Mouse (Mus musculus) CD4-positive, CD25-positive, alpha-beta regulatory T cell, adult 4 months (primary cell): ENCODE results near the gene Tmem50b. TPM values are rescaled to one million over a fixed set of nuclear protein-coding genes. Genes with fewer than 3 reads are reported as not detected.

ENCODE experiments used
- ATAC-seq: one replicate; pipeline ENCODE4 v1.8.0; 2017
- polyA plus RNA-seq, 2 experiments: library from polyadenylated mRNA; unstranded; fragments of 100-300 nt; shearing (Covaris generic); gene quantifications; one replicate each; pipeline ENCODE4 v1.2.1; 2017

Gene Tmem50b
- polyA plus RNA-seq, 2 experiments from 2014 or later: 27.7 to 38.4 TPM

DNA sequence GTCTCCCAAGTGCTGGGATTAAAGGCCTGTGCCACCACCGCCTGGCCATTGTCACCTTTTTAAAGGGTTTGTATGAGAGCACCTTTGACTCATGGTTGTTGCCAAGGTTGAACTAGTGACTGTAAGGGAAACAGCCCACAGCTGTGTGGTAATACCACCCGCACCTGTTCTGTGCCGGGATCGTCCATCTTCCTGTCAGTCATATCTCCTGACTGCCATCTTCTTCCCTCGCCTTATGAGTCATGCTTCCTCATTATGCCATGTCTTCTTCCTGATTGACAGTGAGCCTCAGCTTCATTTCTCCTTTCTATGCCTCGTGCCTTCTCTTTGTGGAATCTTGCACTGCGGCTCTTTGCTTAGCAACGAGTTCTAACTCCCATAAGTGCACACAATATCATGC is 9.4 kb upstream of the Tmem50b start:
- ATAC-seq: no peak

DNA sequence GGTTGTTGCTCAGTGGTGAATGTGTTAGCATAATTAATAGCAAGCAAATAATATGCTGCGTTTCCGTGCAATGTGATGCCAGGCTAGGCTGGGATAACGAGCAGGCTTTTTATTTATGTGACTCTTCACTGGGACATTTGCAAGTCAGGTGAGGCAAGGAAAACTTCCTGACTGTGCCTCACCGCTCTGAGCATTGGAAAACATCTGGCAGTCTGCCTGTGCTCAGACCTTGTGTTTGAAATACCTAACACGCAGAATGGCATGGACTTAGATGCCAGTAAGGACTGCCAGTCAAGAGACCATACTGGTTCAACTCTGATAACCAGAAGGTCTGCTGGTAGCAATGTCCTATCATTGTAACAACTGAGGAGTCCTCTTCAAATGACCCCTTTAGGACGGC is 7.6 kb upstream of the Tmem50b start:
- ATAC-seq: no peak

DNA sequence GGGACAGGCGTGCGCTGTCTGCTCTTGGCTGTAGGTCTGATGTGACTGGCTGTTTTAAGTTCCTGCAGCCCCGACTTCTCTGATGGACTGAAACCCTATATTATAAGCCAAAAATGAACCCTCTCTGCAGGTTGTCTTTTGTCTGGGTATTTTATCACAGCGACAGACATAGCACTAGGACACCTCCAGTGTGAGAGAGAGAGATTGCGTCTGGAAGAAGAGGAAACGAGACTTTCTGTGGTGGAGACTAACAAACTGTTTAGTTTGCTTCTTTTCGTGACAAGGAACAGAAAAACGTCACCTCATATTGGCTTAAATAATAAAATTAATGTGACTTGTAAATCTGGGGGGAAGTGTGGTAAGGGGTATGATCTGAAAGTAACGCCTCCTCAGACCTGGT is 4.1 kb upstream of the Tmem50b start:
- no peak for ATAC-seq

DNA sequence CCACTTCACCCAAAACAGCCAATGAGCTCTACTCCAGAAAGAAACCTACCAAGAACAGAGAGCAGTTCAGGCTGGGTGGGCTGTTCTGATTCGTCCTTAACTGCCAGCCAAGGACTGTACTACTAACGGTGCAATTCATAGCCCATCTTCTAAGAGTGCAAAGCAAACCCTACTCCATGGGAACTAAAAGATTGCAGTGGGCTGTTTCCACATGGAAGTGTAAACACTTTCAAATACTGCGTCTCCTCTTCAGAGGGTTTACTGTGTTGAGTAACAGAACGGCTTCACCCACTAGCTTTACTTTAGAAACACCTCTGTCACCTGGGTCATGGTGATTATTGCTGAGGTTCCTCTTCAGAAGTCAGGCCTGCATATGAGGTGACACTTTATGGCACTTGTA is 3.5 kb upstream of the Tmem50b start:
- ATAC-seq: no peak

DNA sequence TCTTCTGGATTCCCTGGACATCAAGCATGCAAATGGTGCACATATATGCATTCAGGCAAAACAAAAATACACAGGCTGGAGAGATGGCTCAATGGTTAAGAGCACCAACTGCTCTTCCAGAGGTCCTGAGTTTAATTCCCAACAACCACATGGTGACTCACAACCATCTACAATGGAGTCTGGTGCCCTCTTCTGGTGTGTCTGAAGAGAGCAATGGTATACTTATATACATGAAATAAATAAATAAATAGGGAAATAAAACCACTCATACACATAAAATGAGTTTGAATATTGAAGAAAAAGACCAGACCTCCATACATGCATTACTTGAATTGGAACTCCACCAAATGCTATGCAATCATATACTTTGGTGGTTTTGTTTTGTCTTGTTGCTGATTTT is 1.6 kb upstream of the Tmem50b start:
- no peak for ATAC-seq

DNA sequence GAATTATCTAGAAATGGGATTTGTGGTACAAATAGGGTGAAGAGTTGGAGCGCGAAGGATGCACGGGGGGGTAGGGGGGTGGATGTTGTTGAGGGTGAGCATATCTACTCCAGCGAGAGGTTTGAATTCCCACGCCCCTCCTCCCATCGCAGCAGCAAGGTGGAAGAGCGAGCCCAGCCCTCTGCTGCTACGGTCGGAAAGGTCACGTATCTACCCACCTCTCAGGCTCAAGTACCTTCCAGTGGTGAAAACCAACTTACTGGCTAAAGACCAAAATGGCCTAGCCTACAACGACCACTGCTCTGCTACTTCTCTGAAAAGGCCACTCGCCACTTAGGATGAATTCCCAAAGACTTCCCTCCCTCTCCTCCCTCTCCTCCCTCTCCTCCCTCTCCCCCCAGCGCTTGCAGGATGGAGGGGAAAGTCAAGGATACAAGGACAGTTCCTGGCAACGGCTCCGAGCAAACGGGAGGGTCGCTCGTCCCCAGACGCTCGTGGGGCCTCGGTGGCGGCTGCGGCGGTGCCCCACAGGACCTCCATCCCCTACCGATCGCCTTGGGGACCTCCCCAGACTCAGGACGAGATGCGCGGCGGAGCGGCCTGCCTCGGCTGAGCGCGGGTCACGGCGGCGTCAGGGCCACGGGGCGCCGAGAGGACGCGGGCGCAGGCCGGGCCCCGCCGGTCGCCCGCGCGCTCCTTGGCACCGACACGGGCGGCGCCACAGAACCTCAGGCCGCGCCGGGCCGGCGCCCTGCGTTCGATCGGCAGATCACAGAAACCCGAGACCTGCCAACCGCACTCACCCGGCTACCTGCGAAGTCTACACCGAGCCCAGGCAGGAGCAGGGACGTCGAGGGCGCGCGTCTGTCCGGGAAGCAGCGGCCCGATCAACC is 575 bp downstream of the Tmem50b start:
- peak; percentile 15 for ATAC-seq

DNA sequence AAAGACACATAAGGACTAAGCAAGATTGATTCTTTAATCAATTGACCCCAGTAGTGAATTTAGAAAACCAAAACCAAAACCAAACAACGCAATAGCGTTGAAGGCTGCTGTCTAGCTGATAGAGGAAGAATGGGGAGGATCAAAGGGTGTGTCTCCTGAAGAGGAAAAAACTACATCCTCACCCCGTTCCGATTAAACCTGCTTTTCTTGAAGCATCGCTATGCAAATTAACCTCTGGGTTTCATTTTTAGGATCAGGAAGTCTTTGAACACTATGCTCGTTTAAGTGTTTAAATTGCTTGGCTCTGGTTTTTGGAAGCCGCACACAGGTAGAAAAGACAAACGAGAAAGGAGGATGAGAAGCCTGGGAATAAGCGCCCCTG is 1.2 kb downstream of the Tmem50b start:
- peak; percentile 60 for ATAC-seq

DNA sequence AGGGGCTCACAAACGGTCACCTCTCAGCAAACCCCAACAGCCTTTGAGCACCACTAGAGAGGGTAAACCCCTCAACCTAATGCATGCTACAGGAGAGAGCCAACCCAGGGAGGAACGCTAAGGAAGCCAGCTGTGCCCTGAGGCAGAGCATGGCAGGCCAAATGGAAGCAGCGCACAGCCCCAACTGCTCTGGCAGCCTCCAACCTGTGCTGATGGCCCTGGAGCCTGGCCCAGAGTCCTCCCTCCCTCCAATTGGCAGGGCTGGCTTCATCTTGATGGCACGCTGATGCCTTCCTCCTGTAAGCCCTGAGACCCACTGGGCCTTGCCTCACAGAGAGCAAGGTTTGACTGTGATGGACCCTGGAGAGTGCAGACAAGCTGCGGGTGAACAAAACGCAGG is 2.5 kb downstream of the Tmem50b start:
- ATAC-seq: no peak

DNA sequence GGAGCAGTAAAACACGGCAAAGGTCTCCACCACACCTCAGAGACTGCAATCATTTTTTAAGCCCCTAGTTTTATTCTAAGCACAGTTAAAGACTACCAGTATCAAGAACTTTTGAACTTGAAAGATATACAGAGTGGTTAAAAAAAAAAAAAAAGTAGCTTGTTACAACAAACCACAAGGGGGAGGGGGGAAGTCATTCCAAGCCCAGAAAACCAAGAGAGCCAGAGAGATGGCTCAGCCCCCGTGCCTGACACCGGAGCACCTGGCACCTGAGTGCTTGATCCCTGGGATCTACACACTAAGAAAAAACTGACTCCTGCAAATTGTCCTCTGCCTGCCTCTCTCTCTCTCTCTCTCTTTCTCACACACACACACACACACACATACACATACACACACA is 4.3 kb downstream of the Tmem50b start:
- no peak for ATAC-seq

DNA sequence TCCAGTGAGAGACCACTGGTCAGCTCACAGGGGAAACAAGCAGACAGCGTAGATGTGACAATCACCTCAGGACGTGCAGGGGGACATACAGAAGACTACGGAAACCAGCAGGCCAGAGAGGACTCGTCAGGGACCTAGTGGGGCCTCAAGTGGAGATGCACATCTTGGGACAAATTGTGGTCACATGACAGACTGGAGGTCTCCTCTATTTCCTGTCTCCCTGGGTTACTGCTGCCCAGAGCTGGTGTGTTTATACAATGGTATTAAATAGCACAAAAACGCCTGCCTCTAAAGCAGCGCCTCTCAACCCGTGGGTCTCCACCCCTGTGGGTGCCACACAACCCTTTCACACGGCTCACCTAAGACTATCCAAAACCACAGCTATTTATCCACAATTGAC is 5.4 kb downstream of the Tmem50b start:
- ATAC-seq: no peak

DNA sequence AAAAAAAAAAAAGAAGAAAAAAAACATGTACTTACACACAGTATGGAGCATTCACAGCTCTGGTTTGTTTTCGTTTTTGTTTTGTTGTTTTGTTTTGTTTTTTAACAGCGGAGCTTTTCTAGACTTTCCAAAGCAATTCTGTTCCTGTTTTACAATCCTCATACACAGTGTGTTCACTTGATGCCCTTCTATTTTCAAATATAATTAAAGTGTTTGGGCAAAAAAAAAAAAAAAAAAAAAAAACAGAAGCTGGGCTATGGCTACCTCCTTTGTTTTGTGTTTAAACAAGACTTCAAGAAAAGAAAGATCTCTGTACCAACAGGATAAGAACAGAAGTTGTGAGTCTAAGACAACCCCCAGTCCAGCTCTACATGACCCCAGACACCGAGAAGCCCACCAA is 8.9 kb downstream of the Tmem50b start:
- no peak for ATAC-seq

DNA sequence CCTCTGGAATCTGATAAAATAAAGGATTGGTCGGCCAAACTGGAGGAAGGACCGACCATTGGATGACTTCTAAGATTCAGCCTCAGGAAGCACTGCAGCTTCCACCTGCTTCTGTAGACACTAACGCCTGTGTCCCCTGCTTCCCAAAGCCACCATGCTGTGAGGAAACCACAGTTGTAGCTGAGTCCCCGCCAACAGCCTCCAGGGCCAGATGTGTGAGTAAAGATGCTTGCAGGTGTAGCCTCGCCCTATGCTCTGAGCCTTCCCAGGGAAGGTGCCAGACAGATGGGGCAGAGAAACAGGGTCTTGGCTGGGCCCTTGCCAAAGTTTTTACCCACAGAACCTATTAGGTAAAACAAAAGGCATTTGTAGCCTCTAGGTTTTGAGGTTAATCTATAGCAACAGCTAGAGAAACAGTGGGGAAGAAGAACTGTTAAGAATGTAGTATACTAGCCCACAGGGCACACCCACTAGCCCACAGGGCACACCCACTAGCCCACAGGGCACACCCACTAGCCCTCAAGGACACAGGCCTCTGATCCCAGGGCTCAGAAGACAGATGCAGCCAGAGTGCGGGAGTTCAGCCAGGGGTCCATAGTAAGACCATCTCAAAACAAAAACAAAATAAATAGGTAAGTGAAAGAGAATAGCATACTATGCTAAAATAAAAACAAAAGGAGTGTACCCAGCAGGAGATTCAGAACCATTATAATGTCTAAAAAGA is 9.7 kb downstream of the Tmem50b start:
- ATAC-seq: no peak

DNA sequence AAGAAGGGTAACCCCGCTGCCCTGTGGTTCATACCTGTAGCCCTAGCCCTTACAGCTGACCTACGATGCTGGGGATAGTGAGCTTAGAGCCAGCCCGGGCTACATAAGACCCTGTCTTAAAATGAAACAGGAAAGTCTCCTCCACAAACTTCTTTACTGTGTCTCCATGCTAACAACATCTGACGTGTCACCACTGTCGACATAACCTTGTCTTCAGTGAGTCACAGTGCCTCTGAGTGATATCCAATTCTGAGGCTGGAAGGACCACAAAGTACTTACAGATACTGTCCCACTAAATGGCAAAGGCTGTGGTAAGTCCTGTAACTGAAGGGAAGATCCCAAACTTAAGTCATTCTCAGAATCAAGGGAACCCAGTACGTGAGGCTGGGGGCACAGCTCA is 11.4 kb downstream of the Tmem50b start:
- no peak for ATAC-seq

DNA sequence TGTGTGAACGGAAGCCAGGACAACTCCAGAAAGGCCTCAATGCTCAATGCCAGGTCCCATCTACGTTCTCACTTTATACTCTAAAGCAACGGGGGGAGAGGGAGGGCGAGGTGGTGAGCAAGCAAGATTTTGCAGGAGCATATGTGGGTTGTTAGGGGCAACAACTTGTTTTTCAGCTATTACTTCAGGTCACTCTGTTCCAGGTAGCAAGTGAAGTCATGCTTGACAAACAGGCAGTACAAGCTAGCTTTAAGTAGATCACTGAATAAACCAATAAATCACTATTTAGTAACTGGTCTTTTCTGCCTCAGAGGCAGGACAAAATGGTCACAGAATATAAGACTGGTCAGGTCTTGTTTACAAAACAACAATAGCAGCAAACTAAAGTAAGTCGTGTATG is 12.0 kb downstream of the Tmem50b start:
- ATAC-seq: no peak

DNA sequence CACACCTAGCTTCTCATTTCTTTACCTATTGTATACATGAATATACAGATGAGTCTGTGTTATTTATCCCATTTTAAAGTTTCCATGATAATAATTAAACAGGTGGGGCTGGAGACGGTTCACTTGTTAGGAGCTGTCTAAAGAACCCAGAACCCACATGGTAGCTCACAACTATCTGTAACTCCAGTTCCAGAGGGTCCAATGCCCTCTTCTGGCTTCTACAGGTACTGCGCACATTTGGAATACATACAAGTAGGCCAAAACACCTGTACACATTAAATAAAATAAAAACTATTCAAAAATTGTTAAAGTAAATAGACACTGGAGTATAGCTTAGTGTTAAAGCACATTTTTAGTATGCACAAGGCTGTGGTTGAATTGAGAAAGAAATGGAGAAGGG is 15.3 kb downstream of the Tmem50b start:
- no peak for ATAC-seq

DNA sequence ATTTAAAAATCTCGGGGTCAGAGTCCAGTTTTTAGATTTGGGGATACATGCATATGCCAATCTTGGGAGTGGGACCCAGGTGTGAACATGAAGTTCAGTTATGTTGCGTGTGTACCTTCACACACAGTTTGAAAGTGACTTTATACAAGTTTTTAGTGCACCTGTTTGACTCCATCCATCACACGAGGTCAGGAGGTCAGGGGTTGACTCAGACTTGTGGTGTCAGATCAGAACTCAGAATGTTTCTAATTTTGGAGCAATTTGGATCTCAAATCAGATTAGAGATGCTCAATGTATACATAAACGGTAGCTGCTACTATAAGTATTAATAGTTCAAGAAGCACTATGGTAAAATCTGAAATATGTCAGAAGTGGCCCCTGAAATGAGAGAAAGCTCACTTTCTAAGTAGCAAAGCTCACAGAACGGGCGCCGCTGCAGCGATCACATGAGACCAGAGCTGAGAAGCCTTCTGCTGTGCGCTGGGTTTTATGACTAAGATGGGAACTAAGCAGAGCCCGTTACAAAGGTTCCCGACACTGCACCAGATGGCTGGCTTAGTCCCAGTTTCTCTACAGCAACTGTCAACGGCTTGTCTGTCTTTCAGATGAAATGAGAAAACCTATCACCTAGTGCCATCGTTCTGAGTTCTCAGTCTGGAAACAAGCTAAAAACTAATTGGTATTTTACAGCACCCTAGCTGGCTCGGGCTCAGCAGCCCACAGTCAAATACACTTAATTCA is 18.4 kb downstream of the Tmem50b start:
- ATAC-seq: no peak

DNA sequence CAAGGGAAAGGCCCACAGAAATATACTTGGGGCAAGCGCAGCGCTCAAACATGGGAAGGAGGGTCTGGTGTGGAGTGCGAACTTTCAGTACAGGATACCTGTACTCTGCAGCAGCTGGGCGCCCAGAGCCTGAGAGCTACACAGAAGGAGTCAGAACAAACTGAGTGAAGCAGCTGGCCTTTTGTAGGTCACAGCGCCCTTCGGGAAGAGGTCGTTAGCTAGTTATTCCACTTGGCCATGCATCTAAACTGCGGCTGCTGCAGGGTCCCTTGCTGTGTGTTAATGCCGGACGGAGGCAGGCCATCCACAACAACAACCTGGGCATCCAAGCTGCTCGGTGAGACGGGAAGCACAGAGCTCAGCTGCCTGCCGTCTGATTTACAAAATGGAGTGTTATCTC is 22.4 kb downstream of the Tmem50b start:
- ATAC-seq: no peak

DNA sequence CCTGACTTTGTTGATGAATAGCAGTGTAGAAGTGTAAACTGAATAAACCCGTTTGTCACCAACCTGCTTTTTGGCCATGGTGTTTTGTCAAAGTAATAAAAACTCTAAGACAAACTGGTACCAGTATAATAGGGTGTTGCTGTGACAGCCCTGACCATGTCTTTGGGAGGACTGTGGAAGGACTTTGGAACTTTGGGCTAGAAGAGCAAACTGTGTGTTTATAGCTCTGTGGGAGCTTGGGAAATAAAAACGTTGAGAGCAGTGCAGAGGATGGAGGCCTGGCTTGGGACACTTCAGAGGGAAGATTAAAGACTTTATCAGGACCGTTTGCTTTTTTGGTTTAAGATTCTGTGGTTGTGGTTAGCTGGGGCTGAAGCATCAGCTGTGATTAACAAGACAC is 26.5 kb downstream of the Tmem50b start:
- ATAC-seq: no peak

DNA sequence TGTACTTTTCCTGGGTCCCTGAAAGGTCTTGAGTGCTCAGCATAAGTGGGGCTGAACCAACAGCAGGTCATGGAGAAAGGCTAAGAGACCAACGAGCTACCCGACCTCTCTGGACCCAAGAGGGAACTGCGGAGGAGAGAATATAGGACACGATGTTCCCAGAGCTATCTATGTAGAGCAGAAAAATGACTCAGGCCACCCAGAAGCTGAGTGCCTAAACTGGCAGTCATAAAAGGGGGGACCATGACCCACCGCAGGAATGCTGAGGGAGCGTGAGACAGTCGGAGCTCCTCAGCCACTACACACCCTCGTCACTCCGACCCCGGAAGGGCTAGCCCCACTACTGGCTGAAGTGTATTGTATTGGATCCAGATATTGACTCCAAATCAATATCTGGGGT is 28.6 kb downstream of the Tmem50b start:
- ATAC-seq: no peak

DNA sequence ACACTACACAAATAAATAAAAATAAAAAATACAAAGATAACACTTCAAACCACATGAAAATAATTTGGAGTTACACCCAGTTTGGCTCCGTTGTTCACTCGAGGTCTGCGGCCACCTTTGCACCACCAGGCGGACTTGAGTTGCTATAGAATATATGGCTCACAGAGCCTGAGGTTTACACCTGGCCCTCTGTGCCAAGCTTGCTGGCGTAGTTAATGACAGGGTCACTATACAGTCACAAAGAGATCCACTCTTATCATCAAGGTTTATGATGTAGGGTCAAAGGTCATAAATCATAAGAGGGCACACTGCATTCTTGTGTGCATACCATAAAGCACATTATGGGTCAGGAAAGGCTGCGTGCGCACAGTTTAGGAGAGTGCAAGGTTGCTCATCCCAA is 31.6 kb downstream of the Tmem50b start:
- ATAC-seq: no peak

DNA sequence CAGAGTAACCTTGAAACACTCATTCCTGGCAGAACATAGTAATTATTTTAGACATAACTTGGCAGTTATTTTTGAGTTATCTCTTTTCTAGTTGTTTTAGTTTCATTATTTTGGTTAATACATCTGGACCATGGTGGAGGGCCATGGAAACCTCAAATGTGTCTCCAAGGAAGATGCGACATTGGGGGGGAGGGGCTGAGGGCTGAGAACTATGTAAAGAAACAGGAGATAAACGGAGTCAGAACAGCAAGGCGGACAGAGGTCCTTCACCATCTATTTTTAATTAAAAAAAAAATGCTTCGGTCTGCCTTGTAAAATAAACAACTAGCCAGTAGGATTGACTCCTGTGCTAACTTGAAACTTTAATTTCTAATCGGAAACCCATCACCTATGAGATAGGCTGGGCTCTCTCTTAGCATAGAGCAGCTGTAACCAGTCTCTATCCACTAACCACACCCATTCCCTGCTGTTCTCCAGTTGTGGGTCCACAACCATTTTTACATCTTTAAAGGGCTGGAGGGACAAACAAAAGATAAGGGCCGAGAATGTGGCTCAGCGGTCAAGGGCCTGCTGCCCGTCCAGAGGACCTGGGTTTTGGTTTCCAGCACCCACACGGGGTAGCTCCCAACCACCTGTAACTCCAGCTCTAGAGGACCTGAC is 32.2 kb downstream of the Tmem50b start:
- no peak for ATAC-seq

DNA sequence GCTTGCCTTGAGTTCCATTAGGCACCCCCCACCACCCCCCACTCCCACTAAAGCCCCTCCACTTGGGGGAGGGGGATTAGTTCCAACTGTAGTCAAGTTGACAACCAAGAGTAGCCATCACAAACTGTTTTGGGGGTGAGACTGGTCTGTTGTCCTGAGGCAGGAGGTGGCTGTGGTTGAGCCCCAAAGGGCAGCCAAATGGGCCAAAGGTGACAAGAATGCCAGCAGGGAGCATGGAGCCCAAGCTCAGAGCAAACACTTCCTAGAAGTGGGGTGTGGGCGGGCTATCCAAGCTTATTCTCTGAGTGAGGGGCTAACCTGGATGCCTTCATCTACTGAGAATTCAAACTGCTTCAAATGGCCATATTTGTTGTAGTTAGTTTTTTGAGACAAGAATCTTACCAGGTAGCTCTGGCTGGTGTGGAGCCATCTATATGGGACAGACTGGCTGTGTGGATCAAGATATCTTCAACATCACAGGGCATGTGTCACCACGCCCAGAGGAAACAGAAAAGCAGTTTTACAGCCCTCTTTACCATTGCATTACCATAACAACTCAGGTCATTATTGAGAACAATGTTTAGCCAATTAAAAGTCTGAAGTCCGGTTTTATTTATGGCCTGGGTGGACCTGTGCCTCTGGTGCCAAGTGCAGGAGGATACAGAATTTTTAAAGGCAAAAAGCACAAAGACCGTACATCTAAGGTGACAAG is 32.9 kb downstream of the Tmem50b start:
- ATAC-seq: no peak
